Mouse (Mus musculus): ENCODE measurements around the gene Fads3. TPM values are rescaled to one million over a fixed set of nuclear protein-coding genes. Genes with fewer than 3 reads are reported as not detected.

The Fads3 gene
- total and polyA plus RNA-seq, 2 experiments from 2014 or later, result 38.8 to 92.8 TPM

GRCm38 (mm10) chr19:10013348-10013747 lies 28.0 kb upstream of the Fads3 start:
- WGBS, result 62% methylated on average over 3 of the region's 3 CpGs
- no peak for ATAC-seq (ENCODE audit: low FRiP score)
- H3K4me1 ChIP-seq (ENCODE audit: insufficient read depth, low read length), result no peaks in the 10 kb centered on the region
- H3K9ac ChIP-seq (replicated peaks; ENCODE audit: low read length, poor library complexity, severe bottlenecking), result no peak overlapping the region
- no peak for TF ChIP-seq CTCF (IDR thresholded peaks at IDR 0.05)
- H3K4me3 ChIP-seq (ENCODE audit: low read depth, low read length), result no peak overlapping the region
- H3K4me2 ChIP-seq (ENCODE audit: low read depth, low read length, poor library complexity, severe bottlenecking), result no peak overlapping the region
- H3K27me3 ChIP-seq (ENCODE audit: insufficient read depth, low read length), result no peaks in the 10 kb centered on the region
- H3K36me3 ChIP-seq (ENCODE audit: insufficient read depth, low read length), result no peaks in the 10 kb centered on the region
- no peak for DNase-seq (ENCODE audit: low spot score)
- H3K27ac ChIP-seq (ENCODE audit: low read depth, low read length), result no peak overlapping the region
- H3K9me3 ChIP-seq (ENCODE audit: low read length), result no peaks in the 10 kb centered on the region

GRCm38 (mm10) chr19:10013913-10014312 lies 27.5 kb upstream of the Fads3 start:
- no peaks in the 10 kb centered on the region for H3K27me3 ChIP-seq (ENCODE audit: insufficient read depth, low read length)
- no peaks in the 10 kb centered on the region for H3K9me3 ChIP-seq (ENCODE audit: low read length)
- H3K9ac ChIP-seq (replicated peaks; ENCODE audit: low read length, poor library complexity, severe bottlenecking), result no peak overlapping the region
- no peak overlapping the region for H3K4me3 ChIP-seq (ENCODE audit: low read depth, low read length)
- WGBS, result 69% methylated on average over 5 of the region's 5 CpGs
- TF ChIP-seq CTCF (IDR thresholded peaks at IDR 0.05), result no peak
- peaks cover 6% of the 10 kb centered on the region; the same call in 1 of the 2 replicates for H3K4me1 ChIP-seq (ENCODE audit: insufficient read depth, low read length)
- DNase-seq (ENCODE audit: low spot score), result no peak
- ATAC-seq (ENCODE audit: low FRiP score), result no peak
- H3K4me2 ChIP-seq (ENCODE audit: low read depth, low read length, poor library complexity, severe bottlenecking), result no peak overlapping the region
- no peaks in the 10 kb centered on the region for H3K36me3 ChIP-seq (ENCODE audit: insufficient read depth, low read length)
- H3K27ac ChIP-seq (ENCODE audit: low read depth, low read length), result no peak overlapping the region

- H3K4me3 ChIP-seq (ENCODE audit: low read depth, low read length), result no peak overlapping the region
- TF ChIP-seq CTCF (IDR thresholded peaks at IDR 0.05), result no peak
- DNase-seq (ENCODE audit: low spot score), result no peak
- no peak for ATAC-seq (ENCODE audit: low FRiP score)
- no peak overlapping the region for H3K9ac ChIP-seq (replicated peaks; ENCODE audit: low read length, poor library complexity, severe bottlenecking)
- WGBS, result 80% methylated on average over 13 of the region's 13 CpGs
- no peak overlapping the region for H3K27ac ChIP-seq (ENCODE audit: low read depth, low read length)
- H3K4me1 ChIP-seq (ENCODE audit: insufficient read depth, low read length), result peaks cover 12% of the 10 kb centered on the region; the same call in 1 of the 2 replicates
- H3K9me3 ChIP-seq (ENCODE audit: low read length), result no peaks in the 10 kb centered on the region
- no peaks in the 10 kb centered on the region for H3K27me3 ChIP-seq (ENCODE audit: insufficient read depth, low read length)
- no peaks in the 10 kb centered on the region for H3K36me3 ChIP-seq (ENCODE audit: insufficient read depth, low read length)
- H3K4me2 ChIP-seq (ENCODE audit: low read depth, low read length, poor library complexity, severe bottlenecking), result no peak overlapping the region
Observed at GRCm38 (mm10) chr19:10014824-10015223, 26.5 kb upstream of the Fads3 start.

GRCm38 (mm10) chr19:10015442-10015841 lies 25.9 kb upstream of the Fads3 start:
- no peak for TF ChIP-seq CTCF (IDR thresholded peaks at IDR 0.05)
- Histone ChIP-seq H3K4me3 (ENCODE audit: low read depth, low read length) (no peak overlapping the region), H3K27me3 (ENCODE audit: insufficient read depth, low read length) (no peaks in the 10 kb centered on the region), H3K9ac (replicated peaks; ENCODE audit: low read length, poor library complexity, severe bottlenecking) (no peak overlapping the region), H3K27ac (ENCODE audit: low read depth, low read length) (no peak overlapping the region), H3K9me3 (ENCODE audit: low read length) (no peaks in the 10 kb centered on the region), H3K4me1 (ENCODE audit: insufficient read depth, low read length) (peaks cover 12% of the 10 kb centered on the region; the same call in 1 of the 2 replicates), H3K4me2 (ENCODE audit: low read depth, low read length, poor library complexity, severe bottlenecking) (no peak overlapping the region), H3K36me3 (ENCODE audit: insufficient read depth, low read length) (no peaks in the 10 kb centered on the region)
- ATAC-seq (ENCODE audit: low FRiP score), result no peak
- DNase-seq (ENCODE audit: low spot score), result no peak
- 89% methylated on average over 4 of the region's 4 CpGs for WGBS

- TF ChIP-seq CTCF (IDR thresholded peaks at IDR 0.05), result no peak
- no peak overlapping the region for H3K27ac ChIP-seq (ENCODE audit: low read depth, low read length)
- H3K36me3 ChIP-seq (ENCODE audit: insufficient read depth, low read length), result no peaks in the 10 kb centered on the region
- no peak overlapping the region for H3K4me3 ChIP-seq (ENCODE audit: low read depth, low read length)
- no peaks in the 10 kb centered on the region for H3K9me3 ChIP-seq (ENCODE audit: low read length)
- H3K9ac ChIP-seq (replicated peaks; ENCODE audit: low read length, poor library complexity, severe bottlenecking), result no peak overlapping the region
- ATAC-seq (ENCODE audit: low FRiP score) (no peak), DNase-seq (ENCODE audit: low spot score) (no peak)
- 90% methylated on average over 4 of the region's 4 CpGs for WGBS
- H3K4me2 ChIP-seq (ENCODE audit: low read depth, low read length, poor library complexity, severe bottlenecking), result no peak overlapping the region
- H3K27me3 ChIP-seq (ENCODE audit: insufficient read depth, low read length), result no peaks in the 10 kb centered on the region
- H3K4me1 ChIP-seq (ENCODE audit: insufficient read depth, low read length), result peaks cover 12% of the 10 kb centered on the region; the same call in 1 of the 2 replicates
Observed at GRCm38 (mm10) chr19:10016151-10016550, 25.2 kb upstream of the Fads3 start.

GRCm38 (mm10) chr19:10017637-10018526 lies 23.5 kb upstream of the Fads3 start:
- ATAC-seq (ENCODE audit: low FRiP score) (peak; percentile 93), DNase-seq (ENCODE audit: low spot score) (peak; percentile 81)
- Histone ChIP-seq H3K4me2 (ENCODE audit: low read depth, low read length, poor library complexity, severe bottlenecking) (peak overlapping the region; percentile 87), H3K36me3 (ENCODE audit: insufficient read depth, low read length) (no peaks in the 10 kb centered on the region), H3K9ac (replicated peaks; ENCODE audit: low read length, poor library complexity, severe bottlenecking) (peak overlapping the region; percentile 63), H3K4me3 (ENCODE audit: low read depth, low read length) (peak overlapping the region; percentile 70), H3K4me1 (ENCODE audit: insufficient read depth, low read length) (peaks cover 12% of the 10 kb centered on the region; the same call in 1 of the 2 replicates), H3K9me3 (ENCODE audit: low read length) (no peaks in the 10 kb centered on the region), H3K27me3 (ENCODE audit: insufficient read depth, low read length) (no peaks in the 10 kb centered on the region), H3K27ac (ENCODE audit: low read depth, low read length) (no peak overlapping the region)
- 4% methylated on average over 44 of the region's 44 CpGs for WGBS
- TF ChIP-seq CTCF (IDR thresholded peaks at IDR 0.05), result no peak

Data from midbrain, postnatal 0 days (tissue).